Mouse (Mus musculus) thymus, postnatal 4 days (tissue): Measurements from ENCODE around the gene Taf5.

Source experiments
- DNase-seq: peaks from one replicate; pipeline ENCODE4 v3.0.0; 2021

Taf5 gene

GRCm38 (mm10) chr19:47067924-47068611 is 522 bp downstream of the Taf5 start:
- DNase-seq, result peak; percentile 89

- DNase-seq, result no peak
Measured at GRCm38 (mm10) chr19:47088226-47088625, 20.7 kb downstream of the Taf5 start.

- no peak for DNase-seq
Measured at GRCm38 (mm10) chr19:47089718-47090525, 22.4 kb downstream of the Taf5 start.

GRCm38 (mm10) chr19:47090550-47091156 is 23.1 kb downstream of the Taf5 start, which contains the start of the genes Usmg5 and Pdcd11:
Usmg5 (minus strand) TSS chr19:47090647.
Pdcd11 (plus strand) TSS chr19:47090768.
- DNase-seq, result peak; percentile 94

GRCm38 (mm10) chr19:47101080-47101479 is 33.5 kb downstream of the Taf5 start:
- no peak for DNase-seq

GRCm38 (mm10) chr19:47104641-47105271 is 37.2 kb downstream of the Taf5 start:
- DNase-seq, result no peak

- DNase-seq, result no peak
Measured at GRCm38 (mm10) chr19:47118634-47119033, 51.1 kb downstream of the Taf5 start.

- DNase-seq, result no peak
Measured at GRCm38 (mm10) chr19:47121054-47121453, 53.5 kb downstream of the Taf5 start.

GRCm38 (mm10) chr19:47122802-47123201 is 55.3 kb downstream of the Taf5 start:
- DNase-seq, result peak; percentile 76

- no peak for DNase-seq
Measured at GRCm38 (mm10) chr19:47128164-47128563, 60.6 kb downstream of the Taf5 start.

- DNase-seq, result no peak
Measured at GRCm38 (mm10) chr19:47128835-47129234, 61.3 kb downstream of the Taf5 start.

- DNase-seq, result no peak
Measured at GRCm38 (mm10) chr19:47130551-47131125, 63.1 kb downstream of the Taf5 start.
